Mouse (Mus musculus): ENCODE measurements around the gene Prkag2.

DNA sequence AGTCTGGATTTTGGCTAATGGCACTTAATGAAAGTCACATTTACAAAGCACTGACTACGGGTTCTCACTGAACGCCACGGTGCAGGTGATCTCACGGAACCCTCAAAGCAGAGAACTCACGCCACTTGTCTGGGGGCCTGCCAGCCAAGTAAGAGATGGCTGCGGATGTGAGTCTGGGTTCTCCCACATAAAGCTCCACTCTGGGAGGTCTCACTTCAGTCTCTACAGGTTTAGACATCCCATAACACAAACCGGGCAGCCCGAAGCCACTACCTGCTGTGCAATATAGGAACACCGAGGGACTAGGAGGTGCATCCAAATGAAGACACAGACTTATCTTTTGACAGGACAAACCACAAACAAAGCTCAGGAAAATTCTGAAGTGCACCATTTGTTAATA, 193.6 kb downstream of the Prkag2 start:
- TF ChIP-seq POLR2A (IDR thresholded peaks at IDR 0.05; ENCODE audit: borderline replicate concordance, control insufficient read depth, low read depth, low read length) (no peak), CTCF (IDR thresholded peaks at IDR 0.05; ENCODE audit: control insufficient read depth, insufficient read depth, low read length) (no peak)

Data from bone marrow, adult 2 months (tissue).